Mouse (Mus musculus) myocyte (in vitro differentiated cells): ENCODE results near the gene Srpx.

Experiments
- CEBPB ChIP-seq: IDR thresholded peaks from 2 replicates; pipeline ENCODE4 v1.6.1; 2011; ENCODE audit warnings: mild to moderate bottlenecking, moderate library complexity; ENCODE audit not compliant: poor library complexity, insufficient read depth, severe bottlenecking
- E2F4 ChIP-seq: IDR thresholded peaks from one replicate; pipeline ENCODE4 v1.6.1; 2011; ENCODE audit warnings: mild to moderate bottlenecking, control low read depth, moderate library complexity; ENCODE audit not compliant: insufficient read depth
- MAX ChIP-seq: IDR thresholded peaks from one replicate; pipeline ENCODE4 v1.6.1; 2011; ENCODE audit warnings: low read depth, mild to moderate bottlenecking, control low read depth
- POLR2A ChIP-seq: IDR thresholded peaks from one replicate; pipeline ENCODE4 v1.6.1; 2011; ENCODE audit warnings: low read depth, mild to moderate bottlenecking, control low read depth, moderate library complexity; ENCODE audit not compliant: insufficient read length
- POLR2AphosphoS2 ChIP-seq: IDR thresholded peaks from one replicate; pipeline ENCODE4 v1.6.1; 2011; ENCODE audit warnings: low read depth, control low read depth; ENCODE audit not compliant: insufficient read length
- TCF12 ChIP-seq: IDR thresholded peaks from one replicate; pipeline ENCODE4 v1.6.1; 2011; ENCODE audit warnings: mild to moderate bottlenecking, control low read depth; ENCODE audit not compliant: poor library complexity, insufficient read depth, severe bottlenecking
- USF1 ChIP-seq: IDR thresholded peaks from one replicate; pipeline ENCODE4 v1.6.1; 2011; ENCODE audit warnings: low read depth, mild to moderate bottlenecking, control low read depth, moderate library complexity

DNA sequence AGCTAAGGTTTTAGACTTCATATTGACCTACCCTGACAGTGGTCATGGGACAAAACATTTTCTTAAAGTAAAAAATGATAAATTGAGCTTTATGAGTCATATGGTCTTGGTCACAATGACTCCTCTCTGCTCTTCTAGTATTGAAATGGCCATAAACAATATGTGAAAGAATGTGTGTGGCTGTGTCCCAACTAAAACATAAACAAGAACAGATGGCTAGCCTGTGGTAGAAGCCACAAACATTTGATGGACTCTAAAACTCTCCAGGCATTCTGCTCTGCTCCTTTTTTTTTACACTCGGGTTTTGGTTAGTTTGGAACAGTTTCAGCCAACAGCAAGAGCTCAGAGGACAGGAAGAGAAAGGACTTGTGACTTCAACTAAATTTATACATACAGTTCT is 111.6 kb downstream of the Srpx start:
- TF ChIP-seq POLR2A (no peak), E2F4 (no peak), POLR2AphosphoS2 (no peak), MAX (no peak), USF1 (no peak), CEBPB (no peak), TCF12 (no peak)
